Mouse (Mus musculus) cerebellum, adult 2 months (tissue): ENCODE results near the gene Tnfsf13b. TPM values are rescaled to one million over a fixed set of nuclear protein-coding genes. Genes with fewer than 3 reads are reported as not detected.

Experiments used
- DNase-seq, 2 experiments: peaks; one replicate each; pipeline ENCODE4 v3.0.0; 2021
- H3K27ac ChIP-seq: fragments of 200-500 bp; 2 replicates; pipeline ENCODE4 v1.5.1; 2012; ENCODE audit warnings: low read length, control low read depth, inconsistent platforms; ENCODE audit not compliant: insufficient read depth
- H3K27me3 ChIP-seq: fragments of 200-500 bp; 2 replicates; pipeline ENCODE4 v1.6.1; 2012; ENCODE audit warnings: inconsistent platforms, mild to moderate bottlenecking, low read length, moderate library complexity; ENCODE audit not compliant: control insufficient read depth, insufficient read depth
- H3K4me1 ChIP-seq: fragments of 200-500 bp; 2 replicates; pipeline ENCODE4 v1.6.1; 2011; ENCODE audit warnings: low read length; ENCODE audit not compliant: control insufficient read depth, insufficient read depth
- H3K4me3 ChIP-seq: fragments of 200-500 bp; replicated peaks from 2 replicates; pipeline ENCODE3; 2011; ENCODE audit warnings: mild to moderate bottlenecking, low read depth, low read length, control low read depth; ENCODE audit not compliant: insufficient read depth
- CTCF ChIP-seq: fragments of 200-500 bp; IDR thresholded peaks from 2 replicates; pipeline ENCODE4 v1.5.1; 2011; ENCODE audit warnings: low read depth, mild to moderate bottlenecking, control low read depth, low read length, moderate library complexity, borderline replicate concordance; ENCODE audit not compliant: insufficient read depth
- POLR2A ChIP-seq: fragments of 200-500 bp; IDR thresholded peaks from 2 replicates; pipeline ENCODE4 v1.6.1; 2011; ENCODE audit warnings: low read length, control low read depth, borderline replicate concordance; ENCODE audit not compliant: insufficient read depth
- WGBS: fragments of 180-500 bp; shearing (Covaris S2); methylation state at CpG from one replicate; pipeline ENCODE4 v1.1.7; 2018; 5-methylcytosine and 5-hydroxymethylcytosine counted together
- polyA plus RNA-seq: library from polyadenylated mRNA; depleted of rRNA; stranded (reverse); fragments of >200 nt; gene quantifications from 2 replicates; pipeline ENCODE4 v1.2.3, GENCODE M21; 2012

Gene Tnfsf13b
- polyA plus RNA-seq, 1 experiment: 4.4 TPM

GRCm38 (mm10) chr8:9977573-9978314 lies 28.5 kb upstream of the Tnfsf13b start, which contains the start of the genes Lig4 and Abhd13:
Gene Lig4, minus strand, starts transcription at chr8:9977686.
Gene Abhd13, plus strand, starts transcription at chr8:9977707.
- TF ChIP-seq CTCF (no peak), POLR2A (peak; percentile 63; the same call in 1 of the 2 replicates)
- H3K27me3 ChIP-seq: no peaks in the 10 kb centered on the region
- H3K4me1 ChIP-seq: peaks cover 6% of the 10 kb centered on the region; the same call in 1 of the 2 replicates
- DNase-seq: peak; percentile 98 to 99
- H3K27ac ChIP-seq: peak within 1 kb of the TSS; percentile 70
- under 1% methylated on average over 68 of the region's 68 CpGs for WGBS
- peak within 1 kb of the TSS; percentile 80 for H3K4me3 ChIP-seq

DNA sequence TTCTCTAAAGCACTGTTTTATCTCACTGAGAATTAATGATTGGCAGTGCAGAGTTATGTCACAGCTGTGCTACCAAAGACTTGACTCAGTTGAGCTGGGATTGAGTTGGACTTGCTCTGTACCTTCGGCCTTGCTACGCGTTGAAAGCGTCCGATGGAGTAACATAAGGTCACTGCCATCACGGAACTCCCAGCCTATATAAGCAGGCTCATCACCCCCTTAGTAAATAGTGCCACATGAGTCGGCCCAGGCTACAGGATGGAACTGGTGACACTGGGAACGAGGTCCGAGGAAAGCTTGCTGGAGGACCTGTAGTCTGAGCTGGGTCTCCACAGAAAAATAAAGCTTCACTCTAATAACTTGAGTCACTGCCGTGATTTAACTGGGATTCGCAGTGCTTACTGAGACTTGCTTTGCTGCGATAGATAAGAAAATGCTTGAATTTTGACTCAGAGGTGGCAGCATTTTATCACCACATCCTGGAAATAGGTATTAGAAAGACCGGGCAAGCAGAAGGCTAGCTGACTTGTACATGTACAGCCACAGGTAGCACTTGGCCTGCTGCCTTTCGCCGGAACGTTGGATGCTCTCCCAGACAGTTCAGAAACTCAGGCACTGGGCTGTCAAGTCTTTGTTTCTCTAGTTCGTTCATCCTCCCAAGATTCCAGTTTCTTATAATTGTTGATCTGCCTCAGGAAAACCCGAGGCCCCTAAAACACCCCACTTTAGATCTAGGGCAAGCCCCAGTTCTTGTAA lies 27.6 kb upstream of the Tnfsf13b start:
- TF ChIP-seq POLR2A: no peak
- Histone ChIP-seq H3K4me1 (peaks cover 6% of the 10 kb centered on the region), H3K27ac (no peak overlapping the region), H3K27me3 (no peaks in the 10 kb centered on the region), H3K4me3 (peak overlapping the region; percentile 80)
- DNase-seq: peak; percentile 50 to 57
- 20% methylated on average over 18 of the region's 18 CpGs for WGBS

DNA sequence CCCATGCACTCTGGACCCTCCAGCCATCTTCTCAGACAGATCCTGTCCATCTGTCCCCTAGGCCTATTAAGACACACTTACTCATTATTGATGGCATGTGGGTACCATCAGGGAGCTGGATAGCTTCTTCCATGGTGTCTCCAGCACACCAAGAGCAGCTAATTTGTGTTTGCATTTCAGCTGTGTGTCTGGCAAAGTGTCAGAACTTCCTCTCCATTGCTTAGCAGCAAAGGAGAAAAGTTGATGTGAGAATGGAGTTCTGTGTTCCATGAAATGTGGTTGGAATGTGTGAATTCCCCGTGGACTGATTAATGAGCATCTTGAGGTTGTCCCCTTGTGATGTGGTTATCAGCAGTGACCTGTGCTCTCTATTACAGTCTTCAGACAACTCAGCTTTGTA lies 26.5 kb upstream of the Tnfsf13b start:
- H3K27ac ChIP-seq: no peak overlapping the region
- no peak for TF ChIP-seq CTCF
- TF ChIP-seq POLR2A: no peak
- no peak overlapping the region for H3K4me3 ChIP-seq
- H3K4me1 ChIP-seq: peaks cover 6% of the 10 kb centered on the region
- no peaks in the 10 kb centered on the region for H3K27me3 ChIP-seq
- DNase-seq: no peak
- 53% methylated on average over 1 of the region's 1 CpGs for WGBS

GRCm38 (mm10) chr8:9980188-9980587 lies 26.1 kb upstream of the Tnfsf13b start:
- Histone ChIP-seq H3K4me1 (peaks cover 6% of the 10 kb centered on the region), H3K4me3 (no peak overlapping the region), H3K27ac (no peak overlapping the region), H3K27me3 (no peaks in the 10 kb centered on the region)
- no peak for TF ChIP-seq POLR2A
- DNase-seq: no peak

GRCm38 (mm10) chr8:10004115-10004514 lies 2.2 kb upstream of the Tnfsf13b start:
- no peaks in the 10 kb centered on the region for H3K27me3 ChIP-seq
- H3K4me1 ChIP-seq: no peaks in the 10 kb centered on the region
- no peak for DNase-seq
- WGBS: 57% methylated on average over 7 of the region's 7 CpGs
- H3K27ac ChIP-seq: no peak overlapping the region
- TF ChIP-seq CTCF: no peak
- no peak for TF ChIP-seq POLR2A
- H3K4me3 ChIP-seq: no peak overlapping the region

DNA sequence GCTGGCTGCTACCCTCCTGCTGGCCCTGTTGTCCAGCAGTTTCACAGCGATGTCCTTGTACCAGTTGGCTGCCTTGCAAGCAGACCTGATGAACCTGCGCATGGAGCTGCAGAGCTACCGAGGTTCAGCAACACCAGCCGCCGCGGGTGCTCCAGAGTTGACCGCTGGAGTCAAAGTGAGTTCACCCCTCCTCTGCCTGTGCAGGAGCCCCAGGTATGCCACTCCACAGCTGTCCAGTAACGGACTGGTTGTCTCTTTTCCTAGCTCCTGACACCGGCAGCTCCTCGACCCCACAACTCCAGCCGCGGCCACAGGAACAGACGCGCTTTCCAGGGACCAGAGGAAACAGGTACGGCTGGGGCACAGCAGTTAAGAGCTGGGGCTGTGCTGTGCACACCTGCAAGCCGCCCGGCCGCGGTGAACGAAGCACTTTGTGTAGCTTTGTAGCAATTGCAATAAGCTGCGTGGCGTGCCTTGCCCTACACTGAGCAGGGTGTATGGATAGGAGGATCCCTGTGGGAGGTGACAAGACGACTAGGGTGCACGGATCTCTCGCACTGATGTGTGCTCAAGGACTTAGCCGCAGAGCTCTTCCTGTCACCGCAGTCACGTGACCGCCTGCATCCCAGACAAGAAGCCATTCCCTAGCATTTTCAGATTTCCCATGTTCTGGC lies 856 bp downstream of the Tnfsf13b start:
- H3K4me3 ChIP-seq: peak overlapping the region; percentile 64
- H3K27ac ChIP-seq: no peak overlapping the region
- TF ChIP-seq CTCF (no peak), POLR2A (no peak)
- 6% methylated on average over 29 of the region's 29 CpGs for WGBS
- peak; percentile 52 to 56 for DNase-seq
- H3K4me1 ChIP-seq: no peaks in the 10 kb centered on the region
- H3K27me3 ChIP-seq: no peaks in the 10 kb centered on the region

- Histone ChIP-seq H3K4me3 (peak overlapping the region; percentile 64), H3K27ac (no peak overlapping the region), H3K27me3 (no peaks in the 10 kb centered on the region), H3K4me1 (no peaks in the 10 kb centered on the region)
- DNase-seq: no peak
- TF ChIP-seq CTCF: no peak
- WGBS: 32% methylated on average over 6 of the region's 6 CpGs
Observed at GRCm38 (mm10) chr8:10007660-10008028, 1.4 kb downstream of the Tnfsf13b start.

DNA sequence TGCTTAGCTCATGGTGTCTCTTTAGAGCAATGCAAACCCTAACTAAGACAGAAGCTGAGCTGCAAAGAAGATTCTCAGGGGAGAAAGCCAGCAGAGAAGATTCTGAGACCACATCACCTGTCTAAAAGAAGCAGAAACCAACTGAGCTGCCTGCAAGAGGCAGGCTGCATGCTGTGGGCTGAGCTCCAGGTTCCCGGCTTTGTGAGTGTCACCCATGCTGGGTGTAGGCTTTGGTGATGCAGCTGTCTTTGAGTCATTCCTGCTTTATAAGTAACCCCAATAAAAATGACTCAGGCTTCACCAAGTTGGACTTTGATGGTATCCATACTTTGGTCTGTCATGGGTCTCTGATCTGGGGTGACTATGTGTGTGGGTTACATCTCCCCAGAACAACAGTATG lies 10.0 kb downstream of the Tnfsf13b start:
- Histone ChIP-seq H3K27ac (no peak overlapping the region), H3K4me1 (no peaks in the 10 kb centered on the region), H3K4me3 (no peak overlapping the region), H3K27me3 (no peaks in the 10 kb centered on the region)
- TF ChIP-seq POLR2A (no peak), CTCF (no peak)
- no peak for DNase-seq
- WGBS: 27% methylated on average over 1 of the region's 1 CpGs
